Comparison of ENCODE assay signal across 12 mouse cellular contexts in the genomic region with DNA sequence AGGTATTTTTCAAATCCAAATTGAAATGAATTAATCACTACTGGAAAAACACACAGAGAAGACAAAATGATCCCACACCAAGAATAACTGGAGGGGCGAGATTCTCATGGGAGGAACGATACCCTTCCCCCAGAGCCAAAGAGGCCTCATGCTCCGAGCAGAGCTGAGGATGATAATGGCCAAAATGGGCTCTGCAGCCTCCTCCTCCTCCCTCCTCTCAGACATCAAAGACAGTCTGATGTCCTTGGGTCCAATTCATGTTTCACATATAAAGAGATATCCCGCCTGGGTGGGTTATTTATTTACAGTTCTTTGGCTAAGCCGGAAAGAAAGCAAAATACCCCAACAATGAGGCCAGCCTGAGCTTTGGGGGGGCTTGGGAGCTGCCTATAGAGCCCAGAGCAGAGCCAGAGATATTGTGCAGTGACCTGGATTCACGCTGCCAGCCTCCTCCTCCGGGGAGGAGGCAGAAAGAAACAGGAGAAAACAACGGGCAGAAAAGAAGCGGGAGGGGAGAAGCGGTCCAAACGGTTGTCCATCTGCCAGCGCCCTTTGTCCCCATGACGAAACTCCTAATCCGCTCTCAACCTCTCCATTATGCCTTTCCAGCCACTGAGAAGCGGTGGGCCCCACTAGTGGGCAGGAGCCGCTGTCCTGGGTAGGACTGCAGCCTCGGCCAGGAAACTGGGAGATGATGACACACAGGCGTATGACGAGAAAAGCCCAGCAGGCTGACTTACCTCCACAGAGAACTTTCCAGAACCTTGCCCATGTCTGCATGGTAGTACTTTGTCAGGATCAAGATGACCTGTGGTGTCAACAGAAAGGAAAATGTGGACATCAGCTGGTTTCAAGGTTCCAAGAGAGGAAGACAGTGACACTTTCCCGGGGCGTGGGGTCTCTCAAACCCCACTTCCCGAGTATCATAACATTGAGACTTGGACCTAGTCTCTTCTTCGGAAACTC. TPM values are rescaled to one million over a fixed set of nuclear protein-coding genes. Genes with fewer than 3 reads are reported as not detected.
DNase-seq lines count a peak whose midpoint lies in the region; ATAC-seq lines count a peak whose summit lies in the region.
"Had no signal": no experiment of that assay in that cellular context is flagged by ENCODE, and none has a peak within 500 bp of the region (broad histone marks: within the 10 kb centered on the region; RNA-seq: fewer than 3 reads in every experiment).

No protein-coding gene starts in this region.

- H3K9me3 ChIP-seq in midbrain, embryonic 10.5 days (replicated peaks), result no peaks in the 10 kb centered on the region
- H3K9me3 ChIP-seq: heart, embryonic 15.5 days had no signal

- peak overlapping the region; percentile 76 for H3K27ac ChIP-seq in midbrain, embryonic 10.5 days (replicated peaks)
- H3K27ac ChIP-seq: heart, embryonic 15.5 days had no signal

- no peaks in the 10 kb centered on the region for H3K36me3 ChIP-seq in midbrain, embryonic 10.5 days
- H3K36me3 ChIP-seq: heart, embryonic 15.5 days had no signal

- no peak for ATAC-seq in CD4-positive, CD25-positive, alpha-beta regulatory T cell, adult 4 months
- ATAC-seq in erythroblast, adult 5-6 weeks (replicated peaks; ENCODE audit: low FRiP score, poor library complexity, severe bottlenecking), result no peak

- H3K27me3 ChIP-seq in midbrain, embryonic 10.5 days (ENCODE audit: low read depth, poor library complexity, severe bottlenecking), result no peaks in the 10 kb centered on the region
- H3K27me3 ChIP-seq: heart, embryonic 15.5 days had no signal

- no peak overlapping the region for H3K4me3 ChIP-seq in midbrain, embryonic 10.5 days
- H3K4me3 ChIP-seq: heart, embryonic 15.5 days had no signal

- 38% methylated on average over 23 of the region's 23 CpGs for WGBS in midbrain, embryonic 10.5 days

- peaks cover 73% of the 10 kb centered on the region for H3K4me1 ChIP-seq in midbrain, embryonic 10.5 days

- peak; percentile 17 to 70 for DNase-seq in adrenal gland, adult (ENCODE audit: inconsistent age in 2 of 2, low spot score in 1 of 2)
- DNase-seq in adrenal gland, adult 18-20 months (ENCODE audit: low spot score in 2 of 2), result no peak
- DNase-seq in ovary, postnatal 36 days (ENCODE audit: low spot score), result peak; percentile 12
- DNase-seq in ovary, postnatal 14 days (ENCODE audit: low spot score), result no peak
- DNase-seq in midbrain, embryonic 10.5 days (ENCODE audit: low spot score), result peak; percentile 76
- DNase-seq in retina, postnatal 7 days (ENCODE audit: low read depth, low spot score), result peak; percentile 29
- DNase-seq: lung, postnatal 4 days had no signal

RNA-seq across cellular contexts. Expression of a gene that starts 24.9 kb away (rescaled TPM):
- not detected for total RNA-seq in adrenal gland, adult 18-20 months (2021)
- polyA plus RNA-seq in midbrain, embryonic 10.5 days (2016; fragmentation: Nextera tagmentation; extraction: Ambion mirVana), result not detected in 2 replicates
- not detected for polyA plus RNA-seq in CD4-positive, CD25-positive, alpha-beta regulatory T cell, adult 4 months (2017; shearing (Covaris generic))
- total RNA-seq in erythroblast, adult 5-6 weeks (2015; ENCODE audit: low replicate concordance), result not detected in 2 replicates
- not detected in 2 replicates for total RNA-seq in erythroblast, adult 5-6 weeks (2017; ENCODE audit: low replicate concordance)
- total RNA-seq: MEL had no signal
- polyA plus RNA-seq: cortical plate, adult 2 months had no signal

Comparison
In these comparisons a context has a peak if more than half of its experiments do, and no peak if none do; other contexts are left out.
1. DNase-seq: peak in adrenal gland, adult (2 of 2), ovary, postnatal 36 days (single experiment), midbrain, embryonic 10.5 days (single experiment) and retina, postnatal 7 days (single experiment); none in adrenal gland, adult 18-20 months (0 of 2) and ovary, postnatal 14 days (single experiment).